Mouse (Mus musculus) bone marrow macrophage, adult 2 months (primary cell): ENCODE results near the gene Gnptab.

Source experiments
- CTCF ChIP-seq: IDR thresholded peaks from 2 replicates; pipeline ENCODE4 v1.5.1; 2012; ENCODE audit warnings: low read depth, mild to moderate bottlenecking, low read length, moderate library complexity
- POLR2A ChIP-seq: IDR thresholded peaks from 2 replicates; pipeline ENCODE4 v1.6.1; 2012; ENCODE audit warnings: mild to moderate bottlenecking, low read depth, low read length, borderline replicate concordance

DNA sequence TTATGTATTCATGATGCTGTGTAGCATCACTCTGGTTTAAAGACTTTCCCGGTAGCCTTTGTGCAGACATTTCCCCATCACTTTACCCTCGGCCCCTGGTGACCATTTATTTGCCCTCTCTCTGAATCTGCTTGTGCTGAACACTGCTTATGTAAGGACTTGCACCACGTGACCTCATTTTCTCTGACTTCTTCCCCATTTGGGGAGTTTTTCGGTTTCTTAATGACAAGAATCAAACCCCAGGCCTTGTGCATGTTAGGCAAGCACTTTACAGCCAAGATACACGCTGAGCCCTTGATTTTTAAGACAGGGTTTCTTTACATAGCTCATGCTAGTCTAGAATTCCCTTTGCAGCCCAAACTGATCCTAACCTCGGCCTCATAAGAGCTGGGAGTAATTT lies 62.3 kb downstream of the Gnptab start:
- TF ChIP-seq CTCF (no peak), POLR2A (no peak)
